Mouse (Mus musculus): ENCODE data around the gene Rexo5. TPM values are rescaled to one million over a fixed set of nuclear protein-coding genes. Genes with fewer than 3 reads are reported as not detected.
A peak's percentile ranks its signal among the peaks of the same experiment; 100 is the strongest.

The Rexo5 gene
- polyA plus RNA-seq (2016; fragmentation: Nextera tagmentation; extraction: Ambion mirVana) = 27.3 and 28.3 TPM in 2 replicates

GRCm38 (mm10) chr7:119793586-119794250 is at the start of gene Rexo5, which contains the start of gene Eri2:
Gene Rexo5, plus strand, starts transcription at chr7:119794006.
Gene Eri2, minus strand, starts transcription at chr7:119794058.
- under 1% methylated on average over 53 of the region's 53 CpGs for WGBS
- H3K36me3 ChIP-seq = peaks cover 30% of the 10 kb centered on the region
- peak; percentile 94 for DNase-seq (ENCODE audit: low spot score)
- no peaks in the 10 kb centered on the region for H3K9me3 ChIP-seq
- H3K4me3 ChIP-seq = peak within 1 kb of the TSS; percentile 76
- peaks cover 23% of the 10 kb centered on the region for H3K4me1 ChIP-seq (replicated peaks)
- H3K27me3 ChIP-seq (ENCODE audit: insufficient read depth, poor library complexity, severe bottlenecking) = no peaks in the 10 kb centered on the region
- H3K27ac ChIP-seq = peak within 1 kb of the TSS; percentile 93

- H3K27me3 ChIP-seq (ENCODE audit: insufficient read depth, poor library complexity, severe bottlenecking) = no peaks in the 10 kb centered on the region
- 9% methylated on average over 34 of the region's 34 CpGs for WGBS
These were observed 49.5 kb upstream of the Rexo5 start for GRCm38 (mm10) chr7:119744321-119744720.

DNA sequence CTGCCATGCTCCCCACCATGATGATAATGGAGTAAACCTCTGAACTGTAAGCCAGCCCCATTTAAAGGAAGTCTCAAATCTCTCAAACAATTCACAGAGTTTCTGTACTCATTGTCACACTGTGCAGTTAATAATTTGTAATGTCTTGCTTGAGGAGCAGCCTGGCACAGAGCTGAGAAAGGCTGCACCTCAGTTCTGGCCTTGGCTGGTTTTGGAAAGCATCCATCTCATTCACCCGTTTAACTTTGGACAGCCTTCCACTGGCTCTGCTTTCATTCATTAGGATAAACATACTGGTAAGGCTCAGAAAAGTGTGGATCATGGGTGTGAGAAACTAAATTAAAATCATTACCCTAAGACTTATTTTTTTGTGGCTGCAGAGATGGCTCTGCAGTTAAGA is 47.9 kb upstream of the Rexo5 start:
- whole genome bisulfite sequencing = 86% methylated on average over 1 of the region's 1 CpGs
- Histone ChIP-seq H3K9me3 (no peaks in the 10 kb centered on the region), H3K4me1 (replicated peaks) (peaks cover 5% of the 10 kb centered on the region), H3K27me3 (ENCODE audit: insufficient read depth, poor library complexity, severe bottlenecking) (no peaks in the 10 kb centered on the region), H3K4me3 (no peak overlapping the region), H3K27ac (no peak overlapping the region), H3K36me3 (no peaks in the 10 kb centered on the region)
- DNase-seq (ENCODE audit: low spot score) = no peak

More at GRCm38 (mm10) chr7:119744321-119744720, 49.5 kb upstream of the Rexo5 start:
- Histone ChIP-seq H3K36me3 (no peaks in the 10 kb centered on the region), H3K9me3 (no peaks in the 10 kb centered on the region), H3K4me3 (peak overlapping the region; percentile 38), H3K27ac (0 out of 2 replicates have a peak overlapping the region, but pooled peaks have one; percentile 2), H3K4me1 (replicated peaks) (peaks cover 5% of the 10 kb centered on the region)
- DNase-seq (ENCODE audit: low spot score) = peak; percentile 52

- no peaks in the 10 kb centered on the region for H3K27me3 ChIP-seq (ENCODE audit: insufficient read depth, poor library complexity, severe bottlenecking)
- WGBS = 76% methylated on average over 2 of the region's 2 CpGs
- H3K36me3 ChIP-seq = no peaks in the 10 kb centered on the region
- no peak overlapping the region for H3K27ac ChIP-seq
- no peak for DNase-seq (ENCODE audit: low spot score)
- H3K4me3 ChIP-seq = no peak overlapping the region
- no peaks in the 10 kb centered on the region for H3K9me3 ChIP-seq
- H3K4me1 ChIP-seq (replicated peaks) = peaks cover 5% of the 10 kb centered on the region
These were observed 45.0 kb upstream of the Rexo5 start for GRCm38 (mm10) chr7:119748761-119749160.

DNA sequence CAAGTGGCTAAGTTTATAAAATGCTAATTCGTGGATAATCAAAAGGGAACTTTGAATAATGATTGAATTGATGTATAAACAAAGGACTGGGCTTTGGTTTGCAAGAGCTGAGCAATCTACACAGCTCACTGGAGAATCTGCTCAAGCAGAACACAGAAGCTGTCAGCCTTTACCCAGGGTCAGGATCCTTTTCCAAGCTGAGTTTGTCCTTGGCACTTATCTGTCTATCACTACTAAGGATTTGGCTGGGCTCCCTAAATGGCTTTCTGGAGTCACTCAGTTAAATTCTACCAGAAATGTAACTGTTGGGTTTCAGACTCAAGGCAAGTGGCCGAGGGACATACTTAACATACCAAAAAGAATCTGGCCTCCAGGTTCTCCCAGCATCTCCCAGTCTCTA is 43.9 kb upstream of the Rexo5 start:
- H3K27ac ChIP-seq = no peak overlapping the region
- no peak for DNase-seq (ENCODE audit: low spot score)
- H3K4me1 ChIP-seq (replicated peaks) = no peaks in the 10 kb centered on the region
- no peaks in the 10 kb centered on the region for H3K36me3 ChIP-seq
- H3K4me3 ChIP-seq = no peak overlapping the region
- H3K9me3 ChIP-seq = no peaks in the 10 kb centered on the region
- no peaks in the 10 kb centered on the region for H3K27me3 ChIP-seq (ENCODE audit: insufficient read depth, poor library complexity, severe bottlenecking)
- WGBS = 63% methylated on average over 2 of the region's 2 CpGs

- no peak overlapping the region for H3K4me3 ChIP-seq
- whole genome bisulfite sequencing = 93% methylated on average over 1 of the region's 1 CpGs
- H3K27me3 ChIP-seq (ENCODE audit: insufficient read depth, poor library complexity, severe bottlenecking) = no peaks in the 10 kb centered on the region
- no peak overlapping the region for H3K27ac ChIP-seq
- no peaks in the 10 kb centered on the region for H3K9me3 ChIP-seq
- DNase-seq (ENCODE audit: low spot score) = no peak
- H3K36me3 ChIP-seq = no peaks in the 10 kb centered on the region
- H3K4me1 ChIP-seq (replicated peaks) = no peaks in the 10 kb centered on the region
These were observed 40.1 kb upstream of the Rexo5 start for GRCm38 (mm10) chr7:119753696-119754095.

DNA sequence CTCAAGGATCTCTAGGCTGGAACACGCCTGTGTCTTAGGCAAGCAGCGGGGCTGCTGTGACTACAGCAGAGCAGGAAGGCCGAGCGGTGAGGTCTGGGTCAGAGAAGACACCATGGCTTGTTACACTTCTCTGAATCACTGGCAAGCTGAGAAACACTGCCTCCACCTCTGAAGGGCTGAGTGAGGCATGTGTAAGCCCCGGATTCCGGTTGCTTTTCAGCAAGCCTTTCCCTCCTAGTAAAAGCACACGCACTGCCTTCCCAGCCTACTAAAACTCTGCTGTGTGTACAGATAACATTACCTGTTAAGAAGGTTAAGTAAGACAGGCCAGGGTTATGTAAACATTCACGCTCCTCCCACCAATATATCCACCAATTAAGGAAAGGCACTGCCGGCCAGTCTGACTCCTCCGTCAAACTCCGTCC is 33.3 kb upstream of the Rexo5 start, which contains the start of gene Acsm3:
TSS of gene Acsm3 (plus strand) at position 397 of the 425 bp plus-strand sequence.
- no peaks in the 10 kb centered on the region for H3K4me1 ChIP-seq (replicated peaks)
- DNase-seq (ENCODE audit: low spot score) = no peak
- H3K4me3 ChIP-seq = no peak within 1 kb of the TSS
- no peaks in the 10 kb centered on the region for H3K9me3 ChIP-seq
- 87% methylated on average over 11 of the region's 11 CpGs for WGBS
- no peaks in the 10 kb centered on the region for H3K27me3 ChIP-seq (ENCODE audit: insufficient read depth, poor library complexity, severe bottlenecking)
- no peak within 1 kb of the TSS for H3K27ac ChIP-seq
- no peaks in the 10 kb centered on the region for H3K36me3 ChIP-seq

DNA sequence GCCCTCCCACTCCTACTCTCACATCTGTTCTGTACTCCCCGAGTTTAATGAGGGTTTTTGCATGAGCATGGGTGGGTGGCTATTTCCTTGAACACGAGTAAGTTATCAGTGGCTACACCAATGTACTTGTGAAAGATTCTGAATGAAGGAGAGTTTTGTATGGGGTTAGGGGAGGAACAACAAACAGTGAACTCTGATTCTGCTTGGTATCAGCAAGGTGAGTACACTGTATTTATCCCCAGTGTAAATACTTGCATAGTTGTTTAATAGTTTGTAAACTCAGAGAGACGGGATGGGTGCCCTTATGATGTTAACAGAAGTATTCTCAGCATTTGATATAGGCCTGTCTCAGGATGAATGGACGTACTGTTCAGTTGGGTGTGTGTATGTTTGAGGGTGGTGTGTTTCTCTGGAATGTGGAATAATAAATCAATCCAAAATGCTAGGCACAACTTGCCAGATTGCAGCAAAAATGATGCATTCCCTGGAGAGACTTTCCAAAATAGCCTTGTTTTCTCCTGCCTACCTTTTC is 31.6 kb upstream of the Rexo5 start:
- Histone ChIP-seq H3K27ac (no peak overlapping the region), H3K4me1 (replicated peaks) (no peaks in the 10 kb centered on the region), H3K9me3 (no peaks in the 10 kb centered on the region), H3K4me3 (no peak overlapping the region), H3K27me3 (ENCODE audit: insufficient read depth, poor library complexity, severe bottlenecking) (no peaks in the 10 kb centered on the region), H3K36me3 (no peaks in the 10 kb centered on the region)
- WGBS = 82% methylated on average over 4 of the region's 4 CpGs
- DNase-seq (ENCODE audit: low spot score) = no peak

- DNase-seq (ENCODE audit: low spot score) = no peak
- 89% methylated on average over 3 of the region's 3 CpGs for WGBS
These were observed 29.4 kb upstream of the Rexo5 start for GRCm38 (mm10) chr7:119764377-119764776.

GRCm38 (mm10) chr7:119766996-119767395 is 26.8 kb upstream of the Rexo5 start:
- H3K4me1 ChIP-seq (replicated peaks) = no peaks in the 10 kb centered on the region
- no peak for DNase-seq (ENCODE audit: low spot score)
- H3K4me3 ChIP-seq = no peak overlapping the region
- H3K27me3 ChIP-seq (ENCODE audit: insufficient read depth, poor library complexity, severe bottlenecking) = no peaks in the 10 kb centered on the region
- H3K36me3 ChIP-seq = no peaks in the 10 kb centered on the region
- no peak overlapping the region for H3K27ac ChIP-seq
- 86% methylated on average over 6 of the region's 6 CpGs for WGBS
- H3K9me3 ChIP-seq = no peaks in the 10 kb centered on the region

More at GRCm38 (mm10) chr7:119764377-119764776, 29.4 kb upstream of the Rexo5 start:
- Histone ChIP-seq H3K36me3 (no peaks in the 10 kb centered on the region), H3K4me1 (replicated peaks) (no peaks in the 10 kb centered on the region), H3K9me3 (no peaks in the 10 kb centered on the region), H3K27ac (no peak overlapping the region), H3K27me3 (ENCODE audit: insufficient read depth, poor library complexity, severe bottlenecking) (no peaks in the 10 kb centered on the region), H3K4me3 (no peak overlapping the region)

DNA sequence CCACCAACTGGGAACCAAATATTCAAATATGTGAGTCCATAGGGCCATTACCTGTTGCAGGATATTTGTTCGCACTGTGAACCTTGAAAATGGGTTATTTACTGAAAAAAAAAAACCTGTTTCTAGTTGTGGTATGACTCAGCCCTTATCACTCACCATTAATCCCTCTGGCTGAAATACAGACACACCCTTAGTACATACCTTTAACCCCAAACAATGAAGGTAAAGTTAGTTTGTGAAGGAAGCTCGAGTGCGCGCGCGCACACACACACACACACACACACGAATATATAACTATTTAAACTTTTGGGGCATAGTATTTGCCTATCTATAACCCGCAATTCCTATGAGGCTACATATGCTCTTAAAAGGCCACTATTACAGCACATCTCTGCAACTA is 23.9 kb upstream of the Rexo5 start:
- no peak for DNase-seq (ENCODE audit: low spot score)
- Histone ChIP-seq H3K27me3 (ENCODE audit: insufficient read depth, poor library complexity, severe bottlenecking) (no peaks in the 10 kb centered on the region), H3K4me3 (no peak overlapping the region), H3K4me1 (replicated peaks) (no peaks in the 10 kb centered on the region), H3K9me3 (no peaks in the 10 kb centered on the region), H3K36me3 (no peaks in the 10 kb centered on the region), H3K27ac (no peak overlapping the region)
- WGBS = 94% methylated on average over 8 of the region's 8 CpGs

GRCm38 (mm10) chr7:119783453-119783852 is 10.4 kb upstream of the Rexo5 start:
- H3K4me3 ChIP-seq = no peak overlapping the region
- H3K36me3 ChIP-seq = peaks cover 63% of the 10 kb centered on the region
- no peaks in the 10 kb centered on the region for H3K9me3 ChIP-seq
- H3K27ac ChIP-seq = no peak overlapping the region
- no peaks in the 10 kb centered on the region for H3K4me1 ChIP-seq (replicated peaks)
- WGBS = 94% methylated on average over 2 of the region's 2 CpGs
- no peaks in the 10 kb centered on the region for H3K27me3 ChIP-seq (ENCODE audit: insufficient read depth, poor library complexity, severe bottlenecking)
- no peak for DNase-seq (ENCODE audit: low spot score)

- no peaks in the 10 kb centered on the region for H3K4me1 ChIP-seq (replicated peaks)
- H3K27ac ChIP-seq = no peak overlapping the region
- no peak for DNase-seq (ENCODE audit: low spot score)
- WGBS = 94% methylated on average over 5 of the region's 5 CpGs
- H3K4me3 ChIP-seq = no peak overlapping the region
- H3K9me3 ChIP-seq = no peaks in the 10 kb centered on the region
- peaks cover 78% of the 10 kb centered on the region for H3K36me3 ChIP-seq
- H3K27me3 ChIP-seq (ENCODE audit: insufficient read depth, poor library complexity, severe bottlenecking) = no peaks in the 10 kb centered on the region
These were observed 8.9 kb upstream of the Rexo5 start for GRCm38 (mm10) chr7:119784908-119785307.

Data from hindbrain, embryonic 10.5 days (tissue).